Mouse (Mus musculus) MEL (cell line): ENCODE measurements around the gene Hmgcll1. TPM values are rescaled to one million over a fixed set of nuclear protein-coding genes. Genes with fewer than 3 reads are reported as not detected.

Source experiments
- DNase-seq: peaks from one replicate; pipeline ENCODE4 v3.0.0; 2011; ENCODE audit warnings: low read depth, low spot score
- H3K27ac ChIP-seq: 2 replicates; pipeline ENCODE4 v1.5.1; 2012; ENCODE audit warnings: low read depth, mild to moderate bottlenecking, control low read depth, low read length, moderate library complexity; ENCODE audit not compliant: control insufficient read depth
- H3K27me3 ChIP-seq, 2 experiments: fragments of 150-350 bp in 1 of 2; sonication (generic) in 1 of 2; 2 replicates each; pipeline ENCODE4 v1.6.1; 2012; ENCODE audit warnings: low read length in 2 of 2, mild to moderate bottlenecking in 2 of 2, improper control_type of control experiment in 1 of 2, moderate library complexity in 1 of 2; ENCODE audit not compliant: insufficient read depth in 2 of 2, control insufficient read depth in 1 of 2
- H3K36me3 ChIP-seq, 2 experiments: 2 replicates each; pipeline ENCODE4 v1.6.1; 2012 to 2014; ENCODE audit warnings: low read length in 2 of 2, improper control_type of control experiment in 1 of 2, inconsistent platforms in 1 of 2, mild to moderate bottlenecking in 1 of 2; ENCODE audit not compliant: insufficient read depth in 2 of 2, control insufficient read depth in 1 of 2
- H3K4me1 ChIP-seq, 2 experiments: fragments of 150-350 bp in 1 of 2; sonication (generic) in 1 of 2; 2 replicates each; pipeline ENCODE4 v1.6.1; 2012; ENCODE audit warnings: low read length in 2 of 2, improper control_type of control experiment in 1 of 2, mild to moderate bottlenecking in 1 of 2; ENCODE audit not compliant: insufficient read depth in 2 of 2, control insufficient read depth in 1 of 2
- H3K4me3 ChIP-seq, 2 experiments: fragments of 150-350 bp in 1 of 2; sonication (generic) in 1 of 2; 2 replicates each; pipeline ENCODE4 v1.5.1; 2012; ENCODE audit warnings: low read depth in 2 of 2, low read length in 2 of 2, mild to moderate bottlenecking in 2 of 2, moderate library complexity in 2 of 2, control low read depth in 1 of 2, improper control_type of control experiment in 1 of 2; ENCODE audit not compliant: control insufficient read depth in 1 of 2, insufficient read depth in 1 of 2
- H3K79me2 ChIP-seq: 2 replicates; pipeline ENCODE4 v1.6.1; 2012; ENCODE audit warnings: mild to moderate bottlenecking, low read length, moderate library complexity; ENCODE audit not compliant: control insufficient read depth, poor library complexity, insufficient read depth
- H3K9ac ChIP-seq: 2 replicates; pipeline ENCODE4 v1.6.1; 2012; ENCODE audit warnings: low read depth, mild to moderate bottlenecking, control low read depth, low read length, moderate library complexity; ENCODE audit not compliant: control insufficient read depth, poor library complexity, severe bottlenecking
- H3K9me3 ChIP-seq: fragments of 150-350 bp; sonication (generic); replicated peaks from 2 replicates; pipeline ENCODE4 v1.6.1; 2012; ENCODE audit warnings: mild to moderate bottlenecking, low read length, improper control_type of control experiment, moderate library complexity; ENCODE audit not compliant: insufficient read depth
- CHD2 ChIP-seq: IDR thresholded peaks from 2 replicates; pipeline ENCODE4 v1.6.1; 2011; ENCODE audit warnings: low read length, improper control_type of control experiment
- CTCF ChIP-seq, 3 experiments: IDR thresholded peaks in 2 of 3; conservative IDR thresholded peaks in 1 of 3; 2 replicates each; pipeline ENCODE4 v1.5.1; 2011 to 2012; ENCODE audit warnings: low read length in 3 of 3, low read depth in 2 of 3, mild to moderate bottlenecking in 2 of 3, improper control_type of control experiment in 1 of 3, inconsistent platforms in 1 of 3, mixed read lengths in 1 of 3, moderate library complexity in 1 of 3; ENCODE audit not compliant: control insufficient read depth in 1 of 3, insufficient read depth in 1 of 3, poor library complexity in 1 of 3, severe bottlenecking in 1 of 3
- ELF1 ChIP-seq: IDR thresholded peaks from 2 replicates; pipeline ENCODE4 v1.6.1; 2014; ENCODE audit warnings: low read depth, mild to moderate bottlenecking, inconsistent platforms, low read length, improper control_type of control experiment, moderate library complexity
- EP300 ChIP-seq, 2 experiments: IDR thresholded peaks; 2 replicates each; pipeline ENCODE4 v1.6.1; 2011; ENCODE audit warnings: improper control_type of control experiment in 2 of 2, low read length in 2 of 2, low read depth in 1 of 2, mild to moderate bottlenecking in 1 of 2
- ETS1 ChIP-seq: IDR thresholded peaks from 2 replicates; pipeline ENCODE4 v1.6.1; 2012; ENCODE audit warnings: low read depth, mild to moderate bottlenecking, inconsistent platforms, low read length, improper control_type of control experiment, moderate library complexity
- GABPA ChIP-seq: IDR thresholded peaks from 2 replicates; pipeline ENCODE4 v1.6.1; 2012; ENCODE audit warnings: low read depth, mild to moderate bottlenecking, inconsistent platforms, low read length, improper control_type of control experiment, moderate library complexity
- HCFC1 ChIP-seq: IDR thresholded peaks from 2 replicates; pipeline ENCODE4 v1.6.1; 2012; ENCODE audit warnings: low read depth, mild to moderate bottlenecking, inconsistent platforms, low read length, improper control_type of control experiment, moderate library complexity
- KAT2A ChIP-seq: conservative IDR thresholded peaks from 2 replicates; pipeline ENCODE4 v1.6.1; 2012; ENCODE audit warnings: low read depth, low read length, improper control_type of control experiment, inconsistent platforms
- MAX ChIP-seq: IDR thresholded peaks from 2 replicates; pipeline ENCODE4 v1.6.1; 2011; ENCODE audit warnings: low read length, improper control_type of control experiment
- MAZ ChIP-seq: IDR thresholded peaks from 2 replicates; pipeline ENCODE4 v1.6.1; 2012; ENCODE audit warnings: low read depth, mild to moderate bottlenecking, inconsistent platforms, low read length, improper control_type of control experiment
- MYB ChIP-seq: IDR thresholded peaks from 2 replicates; pipeline ENCODE4 v1.6.1; 2011; ENCODE audit warnings: mild to moderate bottlenecking, low read depth, low read length, improper control_type of control experiment
- NELFE ChIP-seq: IDR thresholded peaks from 2 replicates; pipeline ENCODE4 v1.6.1; 2011; ENCODE audit warnings: low read depth, low read length, improper control_type of control experiment
- NRF1 ChIP-seq: IDR thresholded peaks from 2 replicates; pipeline ENCODE4 v1.6.1; 2014; ENCODE audit warnings: low read depth, mild to moderate bottlenecking, inconsistent platforms, low read length, improper control_type of control experiment, moderate library complexity; ENCODE audit not compliant: poor library complexity, insufficient read depth, severe bottlenecking
- POLR2AphosphoS5 ChIP-seq: IDR thresholded peaks from 2 replicates; pipeline ENCODE4 v1.6.1; 2012; ENCODE audit warnings: low read depth, borderline replicate concordance, mild to moderate bottlenecking, inconsistent platforms, low read length, moderate library complexity, mixed read lengths
- RAD21 ChIP-seq: IDR thresholded peaks from 2 replicates; pipeline ENCODE4 v1.6.1; 2011; ENCODE audit warnings: mild to moderate bottlenecking, low read depth, low read length, improper control_type of control experiment
- TAL1 ChIP-seq: IDR thresholded peaks from 2 replicates; pipeline ENCODE4 v1.6.1; 2012; ENCODE audit warnings: mild to moderate bottlenecking, inconsistent platforms, low read length, moderate library complexity, mixed read lengths
- TBP ChIP-seq: IDR thresholded peaks from 2 replicates; pipeline ENCODE4 v1.8.0; 2011; ENCODE audit warnings: low read depth, low read length, improper control_type of control experiment
- UBTF ChIP-seq: IDR thresholded peaks from 2 replicates; pipeline ENCODE4 v1.6.1; 2012; ENCODE audit warnings: low read depth, mild to moderate bottlenecking, inconsistent platforms, low read length, improper control_type of control experiment, moderate library complexity, borderline replicate concordance; ENCODE audit not compliant: insufficient read depth
- USF1 ChIP-seq: IDR thresholded peaks from 2 replicates; pipeline ENCODE4 v1.6.1; 2014; ENCODE audit warnings: low read depth, mild to moderate bottlenecking, inconsistent platforms, low read length, improper control_type of control experiment, moderate library complexity
- USF2 ChIP-seq, 2 experiments: IDR thresholded peaks; 2 replicates each; pipeline ENCODE4 v1.6.1; 2011 to 2012; ENCODE audit warnings: improper control_type of control experiment in 2 of 2, low read length in 2 of 2, borderline replicate concordance in 1 of 2, inconsistent platforms in 1 of 2, low read depth in 1 of 2, mild to moderate bottlenecking in 1 of 2; ENCODE audit not compliant: insufficient read depth in 1 of 2
- ZC3H11A ChIP-seq: IDR thresholded peaks from 2 replicates; pipeline ENCODE4 v1.6.1; 2012; ENCODE audit warnings: low read depth, mild to moderate bottlenecking, inconsistent platforms, low read length, improper control_type of control experiment
- ZNF384 ChIP-seq: IDR thresholded peaks from 2 replicates; pipeline ENCODE4 v1.6.1; 2012; ENCODE audit warnings: low read depth, mild to moderate bottlenecking, inconsistent platforms, low read length, improper control_type of control experiment
- polyA plus RNA-seq, 2 experiments: library from polyadenylated mRNA; stranded (reverse) in 1 of 2; unstranded in 1 of 2; fragments of >175 nt in 1 of 2; fragments of >200 nt in 1 of 2; gene quantifications; 2 replicates each; pipeline versions ENCODE4 v1.2.1 to v1.2.4; 2012; ENCODE audit warnings: low replicate concordance in 2 of 2, low read depth in 1 of 2; ENCODE audit not compliant: insufficient read length in 2 of 2, insufficient read depth in 1 of 2, missing spikeins in 1 of 2
- total RNA-seq: library from RNA; depleted of rRNA; stranded (reverse); fragments of 300-350 nt; gene quantifications from 2 replicates; pipeline ENCODE4 v1.2.3, GENCODE M21; 2012

Gene Hmgcll1
- total and polyA plus RNA-seq, 3 experiments, result not detected

DNA sequence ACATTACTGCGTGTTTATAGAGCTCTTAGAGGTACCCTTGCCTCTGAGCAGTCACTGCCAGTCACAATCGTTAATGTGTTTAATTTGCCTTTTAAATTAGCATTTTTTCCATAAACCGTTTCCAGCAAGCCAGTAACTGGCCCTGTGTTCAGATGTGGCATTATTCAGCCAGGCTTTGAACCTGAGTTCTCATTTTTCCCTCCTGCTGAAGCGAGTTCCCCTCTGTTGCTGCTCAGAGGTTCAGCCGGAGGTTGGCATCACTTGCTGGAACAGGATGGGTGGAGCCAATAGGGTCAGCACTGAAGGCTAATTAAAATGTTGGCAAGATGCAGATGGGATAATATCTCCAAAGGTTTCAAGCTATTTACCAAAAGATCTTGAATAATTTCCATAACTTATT, 28.7 kb downstream of the Hmgcll1 start:
- H3K4me3 ChIP-seq, result no peak overlapping the region
- no peak for DNase-seq
- TF ChIP-seq GABPA (no peak), EP300 (IDR thresholded peaks at IDR 0.05; ENCODE audit: low read depth in 1 of 2, low read length in 2 of 2) (no peak)
- TF ChIP-seq, all 39 proteins: peak for 0
- no peaks in the 10 kb centered on the region for H3K79me2 ChIP-seq
- H3K9ac ChIP-seq, result no peak overlapping the region
- no peaks in the 10 kb centered on the region for H3K36me3 ChIP-seq
- no peaks in the 10 kb centered on the region; a peak in 1 of 4 replicates for H3K27me3 ChIP-seq
- no peak overlapping the region for H3K27ac ChIP-seq
- no peaks in the 10 kb centered on the region for H3K4me1 ChIP-seq
- H3K9me3 ChIP-seq, result no peaks in the 10 kb centered on the region

- TF ChIP-seq MYB, result no peak
- no peak for TF ChIP-seq NELFE
- no peak for TF ChIP-seq ZC3H11A
- no peak for TF ChIP-seq TAL1
- no peak for TF ChIP-seq CTCF (IDR thresholded peaks at IDR 0.05 in 2 of 3, conservative IDR thresholded peaks at IDR 0.05 in 1 of 3; ENCODE audit: control insufficient read depth in 1 of 3, insufficient read depth in 1 of 3, low read depth in 2 of 3, low read length in 3 of 3, poor library complexity in 1 of 3, severe bottlenecking in 1 of 3)
- no peak for TF ChIP-seq ELF1
- no peak for TF ChIP-seq CHD2
- TF ChIP-seq ZNF384, result no peak
- TF ChIP-seq USF2 (IDR thresholded peaks at IDR 0.05; ENCODE audit: borderline replicate concordance in 1 of 2, insufficient read depth in 1 of 2, low read depth in 1 of 2, low read length in 2 of 2), result no peak
- Histone ChIP-seq H3K79me2 (no peaks in the 10 kb centered on the region; the same call in 1 of the 2 replicates), H3K4me1 (no peaks in the 10 kb centered on the region), H3K9ac (no peak overlapping the region), H3K27ac (no peak overlapping the region), H3K9me3 (no peaks in the 10 kb centered on the region), H3K4me3 (no peak overlapping the region), H3K27me3 (no peaks in the 10 kb centered on the region; a peak in 2 of 4 replicates), H3K36me3 (no peaks in the 10 kb centered on the region)
- DNase-seq, result no peak
These were observed 46.3 kb downstream of the Hmgcll1 start for GRCm38 (mm10) chr9:76060935-76061334.

DNA sequence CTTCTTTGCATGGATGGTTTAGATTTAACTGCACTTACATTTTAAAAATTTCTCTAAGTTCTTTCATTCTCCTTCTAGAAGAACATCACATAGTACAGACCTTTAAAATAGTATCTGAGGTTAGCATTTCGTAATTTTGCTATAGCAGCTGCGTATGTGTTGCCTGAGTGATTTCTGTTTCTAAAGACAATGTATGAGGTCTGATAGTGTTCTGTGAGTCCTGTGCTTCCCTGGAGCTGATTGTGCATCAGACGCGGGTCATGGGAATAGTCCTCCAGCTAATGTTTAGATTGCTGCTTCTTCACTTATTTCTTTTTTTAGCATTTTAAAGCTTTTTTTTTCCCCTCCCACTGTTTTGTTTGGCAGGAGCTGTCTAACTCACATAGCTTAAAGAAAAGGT, 46.8 kb downstream of the Hmgcll1 start:
- H3K9ac ChIP-seq, result no peak overlapping the region
- no peak overlapping the region for H3K4me3 ChIP-seq
- no peaks in the 10 kb centered on the region for H3K9me3 ChIP-seq
- H3K27me3 ChIP-seq, result no peaks in the 10 kb centered on the region; a peak in 2 of 4 replicates
- TF ChIP-seq RAD21, result no peak
- no peak for TF ChIP-seq CHD2
- no peak for TF ChIP-seq MAX
- no peak for TF ChIP-seq USF1
- TF ChIP-seq KAT2A, result no peak
- TF ChIP-seq POLR2AphosphoS5, result no peak
- no peak for TF ChIP-seq CTCF (IDR thresholded peaks at IDR 0.05 in 2 of 3, conservative IDR thresholded peaks at IDR 0.05 in 1 of 3; ENCODE audit: control insufficient read depth in 1 of 3, insufficient read depth in 1 of 3, low read depth in 2 of 3, low read length in 3 of 3, poor library complexity in 1 of 3, severe bottlenecking in 1 of 3)
- TF ChIP-seq GABPA, result no peak
- no peak for TF ChIP-seq ELF1
- no peak for TF ChIP-seq HCFC1
- TF ChIP-seq UBTF, result no peak
- TF ChIP-seq NRF1, result no peak
- TF ChIP-seq ETS1, result no peak
- no peak for TF ChIP-seq MAZ
- no peak for TF ChIP-seq TBP
- no peak overlapping the region for H3K27ac ChIP-seq
- H3K79me2 ChIP-seq, result no peaks in the 10 kb centered on the region; the same call in 1 of the 2 replicates
- no peaks in the 10 kb centered on the region for H3K36me3 ChIP-seq
- DNase-seq, result no peak
- no peaks in the 10 kb centered on the region for H3K4me1 ChIP-seq
